Mouse (Mus musculus) lung, adult 2 months (tissue): ENCODE measurements around the gene Tgfb1. TPM values are rescaled to one million over a fixed set of nuclear protein-coding genes. Genes with fewer than 3 reads are reported as not detected.

Experiments used
- DNase-seq: peaks from one replicate; pipeline ENCODE4 v3.0.0; 2022
- H3K4me1 ChIP-seq: fragments of 200-500 bp; 2 replicates; pipeline ENCODE4 v1.6.1; 2011; ENCODE audit warnings: low read length; ENCODE audit not compliant: control insufficient read depth, insufficient read depth
- H3K4me3 ChIP-seq: fragments of 200-500 bp; replicated peaks from 2 replicates; pipeline ENCODE3; 2011; ENCODE audit warnings: low read depth, mild to moderate bottlenecking, control low read depth, low read length; ENCODE audit errors: extremely low read depth
- CTCF ChIP-seq: fragments of 200-500 bp; IDR thresholded peaks from 2 replicates; pipeline ENCODE4 v1.5.1; 2011; ENCODE audit warnings: mild to moderate bottlenecking, low read length, control low read depth; ENCODE audit not compliant: insufficient read depth
- POLR2A ChIP-seq: fragments of 200-500 bp; IDR thresholded peaks from 2 replicates; pipeline ENCODE4 v1.6.1; 2011; ENCODE audit warnings: low read depth, mild to moderate bottlenecking, control low read depth, low read length, borderline replicate concordance; ENCODE audit errors: extremely low read depth
- WGBS: fragments of 180-500 bp; shearing (Covaris S2); methylation state at CpG from one replicate; pipeline ENCODE4 v1.1.7; 2018; 5-methylcytosine and 5-hydroxymethylcytosine counted together
- polyA plus RNA-seq: library from polyadenylated mRNA; depleted of rRNA; stranded (reverse); fragments of >200 nt; gene quantifications from 2 replicates; pipeline ENCODE4 v1.2.3, GENCODE M21; 2012

Gene Tgfb1
- polyA plus RNA-seq, 1 experiment: 68.3 TPM

DNA sequence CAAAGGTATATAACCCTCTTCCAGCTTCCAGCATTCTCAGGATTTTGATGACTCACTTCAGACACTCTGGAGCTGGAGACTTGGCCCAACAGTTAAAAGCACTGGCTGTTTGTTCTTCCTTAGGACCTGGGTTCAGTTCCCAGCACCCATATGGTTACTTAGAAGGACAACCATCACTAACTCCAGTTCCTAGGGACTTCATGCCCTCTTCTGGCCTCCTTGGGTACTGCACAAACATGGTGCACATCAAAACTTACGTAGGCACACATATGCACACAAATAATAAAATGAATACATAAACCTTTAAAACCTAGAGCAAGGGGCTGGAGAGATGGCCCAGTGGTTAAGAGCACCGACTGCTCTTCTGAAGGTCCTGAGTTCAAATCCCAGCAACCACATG is 15.5 kb downstream of the Tgfb1 start:
- peaks cover 11% of the 10 kb centered on the region for H3K4me1 ChIP-seq
- no peak for DNase-seq
- 99% methylated on average over 2 of the region's 2 CpGs for WGBS

DNA sequence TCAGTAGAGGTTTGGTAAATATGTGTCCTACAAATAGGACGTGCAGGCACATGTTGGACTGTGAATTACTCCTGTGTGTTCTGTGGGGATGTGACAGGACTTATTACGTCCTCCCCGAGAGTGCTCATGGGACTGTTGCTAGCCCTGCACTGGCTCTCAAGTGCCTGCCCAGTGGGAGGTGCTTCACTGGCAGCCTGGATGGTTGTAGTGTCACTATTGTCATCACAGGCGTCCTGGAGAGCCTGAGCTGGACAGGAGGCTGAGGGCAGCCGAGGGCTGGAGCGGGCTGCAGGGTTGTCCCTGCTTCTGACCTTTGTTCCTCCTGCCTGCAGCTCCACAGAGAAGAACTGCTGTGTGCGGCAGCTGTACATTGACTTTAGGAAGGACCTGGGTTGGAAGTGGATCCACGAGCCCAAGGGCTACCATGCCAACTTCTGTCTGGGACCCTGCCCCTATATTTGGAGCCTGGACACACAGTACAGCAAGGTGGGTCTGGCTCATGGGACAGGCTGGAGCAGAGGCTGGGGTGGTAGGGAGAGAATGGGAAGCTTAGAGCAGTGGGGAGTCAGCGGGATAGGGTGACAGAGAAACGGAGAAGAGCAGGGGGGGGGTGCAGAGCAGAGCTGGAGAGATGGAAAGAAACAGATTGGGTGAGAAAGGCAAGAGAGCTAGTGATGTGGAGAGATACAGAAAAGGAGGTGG is 17.1 kb downstream of the Tgfb1 start:
- no peak for DNase-seq
- TF ChIP-seq POLR2A (no peak), CTCF (no peak)
- 62% methylated on average over 10 of the region's 10 CpGs for WGBS
- Histone ChIP-seq H3K4me3 (no peak overlapping the region), H3K4me1 (peaks cover 18% of the 10 kb centered on the region)

More for the DNA sequence above, 15.5 kb downstream of the Tgfb1 start:
- TF ChIP-seq POLR2A: no peak
- no peak for TF ChIP-seq CTCF
- no peak overlapping the region for H3K4me3 ChIP-seq

DNA sequence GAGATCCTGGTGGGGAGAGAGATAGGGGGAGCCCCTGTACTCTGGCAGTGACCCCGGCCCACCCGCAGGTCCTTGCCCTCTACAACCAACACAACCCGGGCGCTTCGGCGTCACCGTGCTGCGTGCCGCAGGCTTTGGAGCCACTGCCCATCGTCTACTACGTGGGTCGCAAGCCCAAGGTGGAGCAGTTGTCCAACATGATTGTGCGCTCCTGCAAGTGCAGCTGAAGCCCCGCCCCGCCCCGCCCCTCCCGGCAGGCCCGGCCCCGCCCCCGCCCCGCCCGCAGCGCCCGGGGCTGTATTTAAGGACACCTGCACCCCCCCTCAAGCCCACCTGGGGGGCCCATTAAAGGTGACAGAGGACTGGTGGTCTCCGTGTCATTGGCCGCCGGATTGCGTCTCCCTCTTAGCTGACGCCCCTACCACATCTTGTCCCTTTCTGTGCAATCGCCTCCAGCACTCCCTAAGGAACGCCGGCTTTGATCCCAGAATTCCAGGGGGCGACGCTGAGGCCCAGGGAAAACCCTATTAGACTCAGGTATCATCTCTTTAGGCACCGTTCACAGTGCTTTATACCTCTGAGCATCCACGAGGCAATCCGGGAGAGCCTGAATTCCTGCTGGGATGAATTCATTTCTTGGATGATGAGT is 18.0 kb downstream of the Tgfb1 start:
- H3K4me1 ChIP-seq: peaks cover 19% of the 10 kb centered on the region
- WGBS: 57% methylated on average over 37 of the region's 37 CpGs
- no peak for DNase-seq
- no peak overlapping the region for H3K4me3 ChIP-seq
- TF ChIP-seq CTCF (no peak), POLR2A (no peak)

DNA sequence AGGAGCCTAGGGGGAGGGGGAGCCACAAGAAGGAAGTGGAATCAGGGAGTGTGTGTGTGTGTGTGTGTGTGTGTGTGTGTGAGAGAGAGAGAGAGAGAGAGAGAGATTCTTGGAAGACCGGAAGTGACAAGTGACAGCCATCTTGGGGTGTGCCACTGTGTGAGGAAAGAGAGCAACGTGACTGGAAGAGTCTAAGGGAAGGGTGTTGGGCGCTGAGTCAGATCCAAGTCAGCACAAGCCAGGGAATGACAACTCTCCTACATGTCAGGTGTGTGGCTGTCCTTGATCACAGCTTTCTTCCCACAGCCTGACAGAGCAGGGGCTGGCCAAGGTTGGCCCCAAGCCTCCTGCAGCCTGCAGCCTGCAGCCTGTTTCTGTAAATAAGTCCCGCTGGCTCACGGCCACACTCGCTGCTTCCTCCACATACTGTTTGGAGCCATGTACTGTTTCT is 19.0 kb downstream of the Tgfb1 start:
- 30% methylated on average over 6 of the region's 6 CpGs for WGBS
- no peak for DNase-seq
- TF ChIP-seq CTCF: no peak
- no peak for TF ChIP-seq POLR2A
- Histone ChIP-seq H3K4me1 (peaks cover 29% of the 10 kb centered on the region), H3K4me3 (no peak overlapping the region)

DNA sequence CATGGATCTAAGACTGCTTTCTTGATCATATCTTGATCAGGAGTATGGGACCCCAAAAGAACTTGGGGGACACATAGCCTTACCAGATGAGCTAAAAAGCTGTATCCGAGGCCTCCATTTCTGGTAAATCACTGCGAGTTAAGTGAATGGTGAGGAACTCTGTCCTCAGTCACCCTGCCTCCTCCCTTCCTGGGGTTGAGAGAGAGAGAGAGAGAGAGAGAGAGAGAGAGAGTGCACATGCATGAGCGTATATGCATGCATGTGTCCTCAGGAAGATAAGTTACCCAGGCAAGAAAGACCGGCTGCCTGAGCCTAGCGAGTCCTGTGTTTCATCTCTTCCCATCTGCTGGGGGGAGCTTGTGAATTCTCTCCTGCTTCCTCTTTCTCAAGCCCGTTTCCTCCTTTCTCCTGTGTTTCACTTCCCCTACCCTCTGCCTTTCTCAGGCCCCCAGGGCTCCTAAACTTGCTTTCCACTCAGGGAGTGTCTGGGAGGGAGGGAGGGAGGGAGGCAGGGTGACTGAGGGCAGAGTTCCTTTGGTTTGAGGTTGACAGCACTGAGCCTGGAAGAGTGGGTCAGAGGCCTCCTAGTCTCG is 19.9 kb downstream of the Tgfb1 start:
- WGBS: 38% methylated on average over 7 of the region's 7 CpGs
- no peak overlapping the region for H3K4me3 ChIP-seq

DNA sequence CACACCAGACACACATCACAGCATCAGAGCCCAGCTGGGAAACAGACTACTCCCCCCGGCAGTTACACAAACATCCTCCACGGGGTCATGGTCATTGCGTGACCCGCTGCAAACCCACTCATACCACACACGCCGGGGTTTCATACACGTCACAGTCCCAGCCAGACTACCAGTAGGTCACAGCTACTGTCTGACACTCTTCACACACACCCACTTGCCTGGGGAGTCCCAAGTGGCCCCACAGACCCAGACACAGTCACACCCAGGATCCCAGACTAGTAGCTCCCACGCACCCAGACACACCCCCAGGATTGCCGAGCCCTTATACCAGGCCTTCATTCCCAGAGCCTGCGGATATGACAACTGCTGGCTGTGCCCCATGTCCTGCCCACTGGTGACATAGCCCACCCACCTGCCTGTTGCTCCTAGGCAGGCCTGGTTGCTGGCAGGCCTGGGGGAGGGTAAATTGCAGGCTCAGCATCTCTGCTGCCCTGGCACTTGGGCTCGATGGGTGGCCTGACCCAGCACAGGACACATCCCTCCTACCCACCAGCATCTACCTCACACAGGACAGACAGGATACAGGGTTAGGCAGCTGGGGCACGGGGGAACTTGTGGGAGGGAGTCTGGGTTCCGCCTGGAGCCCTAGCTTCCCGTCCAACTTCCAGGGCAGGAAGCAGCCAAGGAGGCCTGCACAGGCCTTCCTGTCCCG is 20.9 kb downstream of the Tgfb1 start:
- Histone ChIP-seq H3K4me1 (peaks cover 29% of the 10 kb centered on the region), H3K4me3 (peak overlapping the region; percentile 0)
- peak; percentile 48 for DNase-seq
- WGBS: 24% methylated on average over 15 of the region's 15 CpGs
- TF ChIP-seq CTCF (no peak), POLR2A (no peak; the same call in 1 of the 2 replicates)

More for the DNA sequence above, 19.9 kb downstream of the Tgfb1 start:
- no peak for DNase-seq
- no peak for TF ChIP-seq POLR2A
- TF ChIP-seq CTCF: no peak
- H3K4me1 ChIP-seq: peaks cover 29% of the 10 kb centered on the region

DNA sequence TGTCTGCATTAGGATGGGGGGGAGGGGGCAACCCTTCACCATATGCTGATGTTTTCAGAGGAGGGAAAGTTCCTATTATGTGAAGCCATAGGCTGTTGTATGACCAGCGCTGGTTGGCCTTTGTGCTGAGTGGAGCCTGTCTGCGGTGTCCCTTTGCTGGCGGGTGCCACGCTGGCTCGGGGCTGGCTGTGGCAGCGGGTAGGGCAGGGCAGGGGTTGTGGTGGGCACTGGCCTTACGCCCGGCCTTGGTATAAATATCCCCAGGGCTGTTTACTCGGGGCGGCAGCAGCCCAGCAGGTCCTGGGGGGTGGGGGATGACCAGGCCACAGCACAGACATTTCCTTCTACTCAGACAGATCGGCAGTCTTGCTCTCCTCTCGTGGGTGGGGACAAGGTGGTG is 23.2 kb downstream of the Tgfb1 start:
- 15% methylated on average over 12 of the region's 12 CpGs for WGBS
- H3K4me1 ChIP-seq: peaks cover 29% of the 10 kb centered on the region
- no peak overlapping the region for H3K4me3 ChIP-seq
- no peak for DNase-seq
- no peak for TF ChIP-seq CTCF
- TF ChIP-seq POLR2A: no peak

DNA sequence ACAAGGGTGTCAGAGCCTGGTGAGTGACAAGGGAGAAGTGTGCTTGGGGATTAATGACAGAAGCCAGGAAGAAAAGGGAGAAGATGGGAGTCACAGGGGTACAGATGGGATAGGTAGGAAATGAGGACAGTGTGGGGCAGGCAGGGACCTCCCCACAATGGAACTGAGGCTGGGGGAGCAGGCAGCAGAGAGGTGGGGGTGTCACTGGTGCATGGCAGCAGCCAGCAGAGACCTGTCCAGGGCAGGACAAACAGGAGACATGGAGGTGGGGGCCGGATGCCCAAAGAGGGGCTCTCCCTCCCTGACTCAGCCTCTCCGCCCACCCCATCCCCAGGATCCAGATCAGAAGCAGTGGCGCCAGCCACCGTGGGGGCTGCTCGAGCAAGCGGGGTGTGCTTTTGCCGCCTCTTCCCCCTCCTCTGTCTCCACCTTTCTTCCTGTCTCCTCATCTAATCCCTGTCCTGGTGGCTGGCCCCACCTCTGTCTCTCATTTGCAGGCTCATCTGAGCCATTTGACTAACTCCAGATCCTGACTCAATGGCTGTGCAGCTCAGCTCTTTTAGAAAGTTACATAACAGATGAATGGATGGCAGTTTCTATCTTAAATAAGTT is 23.8 kb downstream of the Tgfb1 start:
- no peak overlapping the region for H3K4me3 ChIP-seq
- WGBS: 8% methylated on average over 7 of the region's 7 CpGs
- peaks cover 29% of the 10 kb centered on the region for H3K4me1 ChIP-seq
- TF ChIP-seq POLR2A (peak; percentile 12; the same call in 1 of the 2 replicates), CTCF (no peak)
- DNase-seq: no peak

DNA sequence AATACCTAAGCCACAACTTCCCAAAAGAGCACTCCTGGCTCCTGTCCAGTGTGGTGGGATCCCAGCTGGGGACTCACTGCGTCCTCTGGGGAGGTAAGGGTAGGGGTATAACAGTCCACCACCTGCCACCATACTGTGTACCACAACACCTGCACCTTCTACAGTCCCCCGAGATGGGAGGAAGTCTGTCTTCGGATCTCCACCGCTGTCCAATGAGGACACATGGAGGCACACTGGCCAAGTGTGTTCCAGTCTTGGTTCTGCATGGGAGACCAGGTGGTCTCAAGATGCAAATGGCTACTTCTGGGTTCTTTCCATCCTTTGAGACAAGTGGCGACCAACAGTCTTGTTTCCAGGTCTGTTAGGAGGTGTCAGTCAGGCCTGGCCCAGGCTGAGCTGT is 24.4 kb downstream of the Tgfb1 start:
- WGBS: 65% methylated on average over 5 of the region's 5 CpGs
- no peak for DNase-seq
- no peak for TF ChIP-seq CTCF
- TF ChIP-seq POLR2A: no peak

More for the DNA sequence above, 24.4 kb downstream of the Tgfb1 start:
- H3K4me3 ChIP-seq: no peak overlapping the region
- H3K4me1 ChIP-seq: peaks cover 25% of the 10 kb centered on the region
